13 mouse cellular contexts compared by ENCODE assay signal in genomic region chr7:3369189-3369588, GRCm38 (mm10). TPM values are rescaled to one million over a fixed set of nuclear protein-coding genes. Genes with fewer than 3 reads are reported as not detected.
"Had no signal": no experiment of that assay in that cellular context is flagged by ENCODE, and none has a peak within 500 bp of the region (broad histone marks: within the 10 kb centered on the region; RNA-seq: fewer than 3 reads in every experiment).

No protein-coding gene starts in this region.

- ATAC-seq: lung, postnatal 0 days had no signal

- H3K27ac ChIP-seq: kidney, postnatal 0 days; limb, embryonic 10.5 days; liver, embryonic 15.5 days; midbrain, embryonic 10.5 days; midbrain, embryonic 15.5 days had no signal

- H3K36me3 ChIP-seq: liver, embryonic 15.5 days had no signal

- H3K4me2 ChIP-seq: liver, embryonic 11.5 days; liver, embryonic 15.5 days; midbrain, embryonic 15.5 days had no signal

- H3K9me3 ChIP-seq: limb, embryonic 10.5 days; liver, embryonic 15.5 days; midbrain, embryonic 10.5 days; midbrain, embryonic 15.5 days had no signal

- H3K4me3 ChIP-seq: limb, embryonic 10.5 days; liver, embryonic 15.5 days; midbrain, embryonic 10.5 days; midbrain, embryonic 15.5 days had no signal

- H3K4me1 ChIP-seq: liver, embryonic 15.5 days had no signal

- DNase-seq: kidney, postnatal 36 days; lung, adult 2 months; lung, postnatal 36 days; right cerebral cortex, postnatal 14 days; thymus, postnatal 36 days had no signal

- H3K9ac ChIP-seq: liver, embryonic 15.5 days; midbrain, embryonic 15.5 days had no signal

RNA-seq across cellular contexts. Expression of gene Cacng8, which starts 21.3 kb away (rescaled TPM):
- total RNA-seq: megakaryocyte, adult 5-6 weeks had no signal
- polyA plus RNA-seq: liver, embryonic 15.5 days; lung, adult 2 months had no signal

RNA-seq across cellular contexts. Expression of gene Cacng7, which starts 36.4 kb away (rescaled TPM):
- total RNA-seq: megakaryocyte, adult 5-6 weeks had no signal

RNA-seq across cellular contexts. Expression of gene Cacng6, which starts 54.8 kb away (rescaled TPM):
- total RNA-seq: megakaryocyte, adult 5-6 weeks had no signal
- polyA plus RNA-seq: kidney, postnatal 0 days; liver, embryonic 11.5 days; lung, postnatal 0 days; midbrain, embryonic 10.5 days; midbrain, embryonic 15.5 days had no signal
